Mouse (Mus musculus): ENCODE results near the gene Ppil3.

DNA sequence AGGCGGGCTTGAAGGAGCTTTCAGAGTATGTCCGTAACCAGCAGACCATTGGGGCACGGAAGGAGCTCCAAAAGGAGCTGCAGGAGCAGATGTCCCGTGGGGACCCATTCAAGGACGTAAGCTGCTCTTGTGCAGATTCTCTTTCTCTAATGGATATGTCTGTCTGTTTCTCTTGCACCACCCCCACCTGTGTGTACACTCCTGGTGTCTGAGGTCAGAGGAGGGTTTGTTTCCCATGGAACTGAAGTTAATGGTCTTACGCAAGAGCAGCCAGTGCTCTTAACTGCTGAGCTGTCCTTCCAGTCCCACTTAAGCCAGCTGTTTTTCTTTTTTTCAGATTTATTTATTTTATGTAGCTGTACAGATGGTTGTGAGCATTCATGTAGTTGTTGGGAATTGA lies 43.9 kb downstream of the Ppil3 start:
- TF ChIP-seq CTCF (IDR thresholded peaks at IDR 0.05; ENCODE audit: low read depth, low read length): no peak
- TF ChIP-seq POLR2AphosphoS5 (IDR thresholded peaks at IDR 0.05; ENCODE audit: insufficient replicate concordance, low read depth, low read length): no peak
- TF ChIP-seq GATA1 (IDR thresholded peaks at IDR 0.05; ENCODE audit: borderline replicate concordance, low read length): no peak
